Mouse (Mus musculus) hindbrain, embryonic 12.5 days (tissue): ENCODE measurements around the gene Col10a1. TPM values are rescaled to one million over a fixed set of nuclear protein-coding genes. Genes with fewer than 3 reads are reported as not detected.
"Not testable (repeated sequence)": the region's sequence is repeated elsewhere in the genome, so short reads cannot be mapped to it uniquely, and the experiment has no call there.

Experiments
- ATAC-seq: fragments of 200-750 bp; cut with Nextera tagmentation; 2 replicates; pipeline ENCODE4 v1.8.0; 2017; ENCODE audit warnings: moderate TSS enrichment; ENCODE audit not compliant: low FRiP score
- H3K27ac ChIP-seq: fragments of 300-500 bp; sonication (generic); 2 replicates; pipeline ENCODE4 v1.5.1; 2016; ENCODE audit warnings: mild to moderate bottlenecking
- H3K27me3 ChIP-seq: fragments of 300-500 bp; sonication (generic); 2 replicates; pipeline ENCODE4 v1.6.1; 2016; ENCODE audit warnings: mild to moderate bottlenecking
- H3K36me3 ChIP-seq: fragments of 300-500 bp; sonication (generic); 2 replicates; pipeline ENCODE4 v1.6.1; 2016; ENCODE audit warnings: mild to moderate bottlenecking
- H3K4me1 ChIP-seq: fragments of 300-500 bp; sonication (generic); 2 replicates; pipeline ENCODE4 v1.6.1; 2016
- H3K4me2 ChIP-seq: fragments of 300-500 bp; sonication (generic); replicated peaks from 2 replicates; pipeline ENCODE4 v1.6.1; 2016; ENCODE audit warnings: mild to moderate bottlenecking
- H3K4me3 ChIP-seq: fragments of 300-500 bp; sonication (generic); 2 replicates; pipeline ENCODE4 v1.5.1; 2016; ENCODE audit warnings: mild to moderate bottlenecking
- H3K9ac ChIP-seq: fragments of 300-500 bp; sonication (generic); 2 replicates; pipeline ENCODE4 v1.6.1; 2016; ENCODE audit warnings: mild to moderate bottlenecking, moderate library complexity
- H3K9me3 ChIP-seq: fragments of 300-500 bp; sonication (generic); replicated peaks from 2 replicates; pipeline ENCODE4 v1.6.1; 2016; ENCODE audit warnings: mild to moderate bottlenecking
- WGBS: fragments of 180-500 bp; shearing (Covaris S2); methylation state at CpG from one replicate; pipeline ENCODE4 v1.1.7; 2016; 5-methylcytosine and 5-hydroxymethylcytosine counted together
- polyA plus RNA-seq: library from polyadenylated mRNA; unstranded; fragments of >200 nt; fragmentation: Nextera tagmentation; extraction: Ambion mirVana; gene quantifications from 2 replicates; pipeline ENCODE4 v1.2.1, GENCODE M21; 2016

Col10a1 gene
- polyA plus RNA-seq, 1 experiment from 2014 or later, result not detected

- Histone ChIP-seq H3K27ac (no peak overlapping the region), H3K4me1 (no peaks in the 10 kb centered on the region), H3K9me3 (no peaks in the 10 kb centered on the region), H3K4me2 (no peak overlapping the region), H3K36me3 (no peaks in the 10 kb centered on the region), H3K9ac (no peak overlapping the region), H3K27me3 (no peaks in the 10 kb centered on the region), H3K4me3 (no peak overlapping the region)
- ATAC-seq, result no peak
These were observed 42.0 kb downstream of the Col10a1 start for GRCm38 (mm10) chr10:34431783-34432182.

GRCm38 (mm10) chr10:34434191-34434590 lies 44.4 kb downstream of the Col10a1 start:
- not testable (repeated sequence) for H3K27ac ChIP-seq
- 98% methylated on average over 6 of the region's 14 CpGs for WGBS

More at GRCm38 (mm10) chr10:34434191-34434590, 44.4 kb downstream of the Col10a1 start:
- not testable (repeated sequence) for ATAC-seq, H3K9ac ChIP-seq, H3K9me3 ChIP-seq, H3K4me2 ChIP-seq, H3K27me3 ChIP-seq, H3K36me3 ChIP-seq, H3K4me1 ChIP-seq, H3K4me3 ChIP-seq

Other genes starting within 250 kb of the Col10a1 start
- 26.8 and 29.6 TPM in 2 replicates for gene Dse, start 182.3 kb upstream of the Col10a1 start, polyA plus RNA-seq
- 129 and 140 TPM in 2 replicates for gene Tspyl1, start 107.8 kb upstream of the Col10a1 start, polyA plus RNA-seq
- 134 and 153 TPM in 2 replicates for gene Tspyl4, start 92.5 kb upstream of the Col10a1 start, polyA plus RNA-seq
- gene Nt5dc1, start 28.6 kb downstream of the Col10a1 start, polyA plus RNA-seq, result 5.1 and 5.9 TPM in 2 replicates
- 3.3 and 4.3 TPM in 2 replicates for gene Frk, start 93.4 kb downstream of the Col10a1 start, polyA plus RNA-seq